Mouse (Mus musculus): Measurements from ENCODE around the gene Hk1.
A peak's percentile ranks its signal among the peaks of the same experiment; 100 is the strongest.

The Hk1 gene

DNA sequence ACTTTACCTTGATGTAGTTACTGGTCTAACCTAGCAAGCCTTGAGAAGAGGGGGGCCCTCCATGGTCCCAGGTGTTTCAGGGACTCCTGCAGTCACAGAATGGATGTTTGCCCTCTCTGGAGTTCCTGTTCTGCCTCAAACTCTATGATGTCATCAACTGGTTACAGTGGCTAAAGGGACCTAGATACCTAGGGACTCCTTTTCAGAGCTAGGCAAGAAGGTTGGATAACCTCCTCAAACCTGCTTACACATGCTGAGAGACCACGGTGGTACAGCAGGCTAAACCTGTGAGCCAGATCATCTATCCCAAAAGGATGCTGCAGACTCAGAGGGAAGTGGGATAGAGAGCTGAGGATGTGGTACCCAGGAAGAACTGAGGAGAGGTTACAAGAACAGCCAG, at the start of gene Hk1:
Gene Hk1 (minus strand): TSS at position 101 of the 400 bp plus-strand sequence.
- DNase-seq (ENCODE audit: low spot score in 2 of 2): no peak

DNA sequence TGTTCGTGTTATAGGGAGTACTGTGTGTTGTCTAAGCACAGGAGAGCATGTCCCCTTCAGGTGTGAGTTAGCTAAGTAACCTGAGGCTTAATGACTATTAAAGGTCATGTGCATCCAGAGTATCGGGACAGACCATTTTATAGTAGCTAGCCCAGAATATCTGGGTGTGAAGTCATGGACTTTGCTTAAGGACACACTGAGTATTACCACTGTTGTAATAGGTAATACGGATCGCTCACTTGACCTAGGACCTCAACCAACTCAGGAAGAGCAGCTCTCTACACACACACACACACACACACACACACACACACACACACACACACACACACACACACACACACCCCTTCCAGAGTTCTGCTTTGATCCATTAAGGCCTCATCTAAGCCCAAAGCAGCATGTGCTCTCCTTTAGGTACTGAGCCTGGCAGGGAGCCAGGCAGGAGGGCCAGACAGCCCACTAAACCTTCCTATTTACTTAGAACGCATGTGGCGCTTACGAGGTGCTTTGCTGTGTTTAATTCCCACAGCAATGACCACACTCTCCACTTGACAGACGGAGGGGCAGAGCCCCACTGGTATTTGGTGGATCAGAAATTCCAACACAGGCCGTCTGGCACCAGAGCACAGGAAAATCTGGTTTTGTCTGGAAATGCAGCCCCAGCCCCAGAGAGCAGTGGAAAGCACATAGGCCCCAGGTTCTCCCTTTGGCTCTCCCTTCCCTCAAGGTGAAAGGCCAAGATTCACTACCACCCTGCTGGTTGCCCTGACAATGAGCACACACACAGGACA, 45.6 kb upstream of the Hk1 start:
- no peak for DNase-seq (ENCODE audit: low spot score in 2 of 2)

DNA sequence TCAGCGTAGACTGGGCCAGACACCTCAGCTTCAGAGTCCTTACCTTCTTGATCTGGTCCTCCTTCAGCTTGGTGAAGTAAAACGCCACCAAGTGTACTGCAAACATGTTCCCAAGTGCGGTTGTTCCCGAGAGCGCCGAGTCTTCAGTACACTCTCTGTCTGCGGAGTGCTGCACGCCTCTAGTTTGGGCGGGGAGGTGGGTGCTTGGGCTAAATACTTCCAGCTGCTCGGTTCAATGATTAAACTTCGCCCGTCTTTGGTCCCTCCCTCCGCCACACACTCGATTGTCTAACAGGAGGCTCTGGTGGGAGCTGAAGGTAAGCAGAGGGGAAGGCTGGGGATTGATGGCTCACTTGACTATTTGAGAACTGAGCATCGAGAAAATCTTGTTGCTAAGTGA, 42.5 kb upstream of the Hk1 start, which contains the start of gene Hkdc1:
Gene Hkdc1 (minus strand): TSS at position 237 of the 400 bp plus-strand sequence.
- DNase-seq (ENCODE audit: low spot score in 2 of 2): no peak

DNA sequence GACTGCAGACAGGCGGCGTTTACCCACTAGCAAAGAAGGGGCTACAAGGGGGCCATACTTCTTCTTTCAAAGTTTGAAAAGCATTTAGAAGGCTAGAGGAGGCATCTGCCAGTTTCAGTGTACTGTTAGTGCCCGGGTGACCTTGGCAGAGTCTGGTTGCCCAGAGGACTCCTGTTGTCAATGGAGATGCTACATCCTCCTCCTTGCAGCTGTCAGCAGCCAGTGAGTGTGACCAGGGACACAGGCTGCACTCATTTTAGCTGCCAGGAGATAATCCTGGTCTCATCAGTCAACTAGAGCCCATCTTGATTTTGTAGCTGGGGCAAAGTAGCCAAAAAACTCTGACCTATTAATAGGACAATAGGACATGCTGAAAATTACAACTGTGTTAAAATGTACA, 41.4 kb upstream of the Hk1 start:
- no peak for DNase-seq (ENCODE audit: low spot score in 2 of 2)

DNA sequence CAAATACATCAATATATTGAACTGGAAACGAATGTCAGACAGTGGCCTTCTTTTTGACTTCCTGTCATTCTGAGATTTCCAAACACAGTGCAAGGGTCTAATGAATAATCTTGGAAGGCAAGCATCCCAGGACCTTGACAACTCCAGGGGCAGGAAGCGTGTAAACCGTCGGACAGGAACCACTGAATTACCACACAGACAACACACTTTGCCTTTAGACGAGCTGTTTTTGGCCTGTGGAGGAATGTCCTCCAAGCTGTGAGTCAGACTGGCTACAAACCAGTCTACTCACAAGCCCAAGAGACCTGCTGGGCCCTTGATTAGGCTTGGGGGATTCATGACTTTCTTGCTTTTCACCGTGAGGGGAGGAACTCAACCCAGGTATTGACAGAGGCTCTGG, 40.7 kb upstream of the Hk1 start:
- DNase-seq (ENCODE audit: low spot score in 2 of 2): no peak

DNA sequence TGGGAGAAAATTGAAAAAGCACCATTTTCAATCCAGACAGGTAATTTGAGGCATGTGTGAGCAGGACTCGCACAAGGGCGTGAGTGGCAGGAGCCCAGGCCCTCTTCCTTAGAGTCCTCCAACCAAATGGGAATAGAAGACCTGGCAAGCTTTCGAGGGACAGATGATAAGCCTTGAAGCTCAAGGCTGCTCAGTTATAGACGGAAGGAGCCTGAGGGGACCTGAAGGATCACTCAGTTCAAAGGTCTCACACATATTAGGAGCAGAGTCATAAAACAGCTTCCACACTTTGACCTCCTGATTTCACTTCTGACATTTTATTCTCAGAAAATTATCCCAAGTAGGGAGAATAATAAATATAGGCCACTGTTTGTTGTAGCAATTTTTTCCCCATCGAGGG, 39.7 kb upstream of the Hk1 start:
- no peak for DNase-seq (ENCODE audit: low spot score in 2 of 2)

DNA sequence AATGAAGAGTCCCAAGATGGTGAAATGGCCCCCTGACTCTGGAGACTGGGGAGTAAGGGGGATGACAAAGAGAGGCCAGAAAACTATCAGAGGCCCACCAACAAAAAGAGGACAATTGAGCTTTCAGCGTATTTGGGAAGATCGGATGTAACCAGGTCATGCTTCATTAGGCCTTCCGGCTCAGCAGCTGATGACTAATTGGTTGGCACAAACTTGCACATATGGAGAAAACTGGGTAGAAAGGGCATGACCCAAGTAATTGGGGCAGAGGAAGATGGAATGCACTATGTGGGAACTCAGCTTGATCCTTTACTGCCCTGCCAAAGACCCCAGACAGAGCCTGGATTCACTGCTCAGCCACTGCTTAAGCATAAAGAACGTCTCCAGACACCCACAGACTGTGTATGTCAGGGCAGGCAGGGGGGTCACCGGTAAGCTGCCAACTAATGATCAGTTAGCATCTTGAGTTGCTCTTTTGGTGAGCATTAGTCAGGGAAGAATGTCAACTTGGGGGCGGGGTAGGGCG, 39.2 kb upstream of the Hk1 start:
- DNase-seq (ENCODE audit: low spot score in 2 of 2): no peak

DNA sequence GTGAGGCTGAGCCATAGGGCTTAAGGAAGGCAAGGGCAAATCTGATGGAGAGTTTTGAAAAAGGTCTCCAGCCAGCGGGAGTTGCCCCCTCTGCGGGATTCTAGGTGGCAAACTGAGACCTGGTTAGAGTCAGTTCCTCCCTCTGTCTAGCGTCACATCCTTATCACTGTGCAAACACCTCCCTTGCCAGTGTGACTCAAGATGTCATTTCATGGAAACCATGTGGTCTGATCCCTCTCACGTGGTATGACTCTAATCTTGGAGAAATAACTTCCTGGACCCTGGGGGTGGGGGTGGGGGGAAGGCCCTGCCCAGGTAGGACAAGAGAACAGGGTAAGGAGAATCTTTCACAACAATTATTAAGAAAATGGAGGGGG, 33.9 kb upstream of the Hk1 start:
- no peak for DNase-seq (ENCODE audit: low spot score in 2 of 2)

DNA sequence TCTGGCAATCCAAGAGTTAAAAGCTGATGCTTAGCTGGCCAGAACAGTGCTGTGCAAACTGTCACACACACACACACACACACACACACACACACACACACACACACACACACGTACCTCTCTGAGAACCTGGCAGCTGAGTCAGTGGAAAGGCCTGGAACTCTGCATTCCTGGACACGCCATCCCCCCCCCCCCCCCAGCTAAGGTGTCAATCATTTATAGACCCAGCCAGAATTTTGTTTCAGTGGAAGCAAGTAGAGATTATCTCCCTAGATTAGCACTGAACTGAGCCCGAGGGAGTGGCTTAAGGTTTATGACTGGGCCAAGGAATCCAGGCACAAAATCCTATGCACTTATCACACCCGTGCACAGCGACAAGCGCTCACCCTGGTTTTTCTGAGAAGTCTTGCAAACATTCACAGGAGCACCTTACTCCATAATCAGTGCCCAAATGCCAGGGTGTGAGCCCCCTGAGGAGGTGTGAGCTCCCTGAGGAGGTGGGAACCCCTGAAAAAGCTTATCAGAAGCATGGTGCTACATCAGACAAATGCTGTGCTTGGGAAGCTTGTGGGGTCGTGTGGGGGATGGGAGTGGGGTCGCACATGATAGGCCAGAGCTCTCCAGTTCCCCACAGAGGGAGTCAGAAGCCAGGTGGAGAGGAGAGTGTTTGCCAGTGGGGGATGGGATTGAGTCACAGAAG, 33.3 kb upstream of the Hk1 start:
- DNase-seq (ENCODE audit: low spot score in 2 of 2): no peak

DNA sequence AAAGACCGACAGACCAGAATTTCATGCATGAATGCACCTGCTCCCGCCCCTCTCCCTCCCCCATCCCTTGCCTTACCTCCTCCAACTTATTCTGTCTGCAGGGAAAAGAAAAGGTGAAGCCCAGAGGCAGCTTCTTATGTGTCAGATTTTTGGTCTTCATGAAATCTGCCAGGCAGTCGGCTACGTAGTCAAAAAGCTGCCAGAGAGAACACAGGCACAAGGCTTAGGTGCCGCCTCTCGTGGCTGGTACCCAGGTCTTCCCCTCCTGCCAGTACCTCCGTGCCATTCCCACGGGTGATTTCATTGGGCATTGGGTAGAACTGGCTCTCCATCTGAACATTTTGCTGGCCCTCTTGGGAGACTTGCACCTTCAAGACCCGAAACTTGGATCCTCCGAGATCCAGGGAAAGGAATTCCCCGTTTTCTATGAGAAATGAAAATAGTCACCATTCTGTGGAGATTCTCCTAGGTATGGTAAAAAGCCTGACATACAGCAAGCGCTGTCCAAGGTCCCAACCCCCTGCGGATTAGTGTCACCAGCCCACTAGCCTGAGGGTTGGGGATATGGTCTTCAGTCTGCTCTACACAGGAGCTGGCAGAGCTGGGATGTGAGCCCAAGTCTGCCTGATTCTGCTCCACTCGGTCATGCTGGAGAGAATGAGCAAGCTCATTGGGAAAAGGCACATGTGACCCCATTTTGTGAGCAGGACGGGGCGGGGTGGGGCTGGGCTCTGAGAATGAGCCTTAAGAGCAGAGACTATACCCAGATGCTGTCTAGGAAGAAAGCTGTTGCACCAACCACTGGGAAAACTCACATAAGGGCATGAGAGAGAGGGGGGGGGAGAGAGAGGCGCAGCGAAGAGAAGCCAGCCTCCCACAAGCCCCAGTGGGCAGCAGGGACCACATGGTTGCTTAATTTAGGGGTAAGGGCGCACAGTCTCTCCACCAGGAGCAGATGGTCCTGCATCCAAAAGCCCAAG, 32.0 kb upstream of the Hk1 start:
- no peak for DNase-seq (ENCODE audit: low spot score in 2 of 2)

DNA sequence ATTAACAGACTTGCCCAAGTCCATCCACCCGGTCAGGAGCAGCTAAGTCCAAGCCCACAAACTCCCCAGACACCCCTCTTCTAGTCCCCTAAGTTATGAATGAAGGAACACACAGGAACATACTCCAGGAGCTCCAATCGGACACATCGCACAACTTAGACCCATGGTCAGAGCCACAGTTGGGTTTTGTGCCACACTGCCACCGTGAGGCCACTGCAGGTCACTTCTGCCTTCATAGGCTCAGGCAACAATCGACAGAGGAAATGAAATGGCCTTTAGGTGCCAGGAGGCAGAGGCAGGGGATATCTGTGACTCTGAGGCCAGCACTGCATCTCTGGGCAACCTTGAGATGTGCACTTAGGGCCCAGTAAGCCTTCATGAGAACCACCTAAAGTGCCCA, 31.2 kb upstream of the Hk1 start:
- peak; percentile 48 to 61 for DNase-seq (ENCODE audit: low spot score in 2 of 2)

DNA sequence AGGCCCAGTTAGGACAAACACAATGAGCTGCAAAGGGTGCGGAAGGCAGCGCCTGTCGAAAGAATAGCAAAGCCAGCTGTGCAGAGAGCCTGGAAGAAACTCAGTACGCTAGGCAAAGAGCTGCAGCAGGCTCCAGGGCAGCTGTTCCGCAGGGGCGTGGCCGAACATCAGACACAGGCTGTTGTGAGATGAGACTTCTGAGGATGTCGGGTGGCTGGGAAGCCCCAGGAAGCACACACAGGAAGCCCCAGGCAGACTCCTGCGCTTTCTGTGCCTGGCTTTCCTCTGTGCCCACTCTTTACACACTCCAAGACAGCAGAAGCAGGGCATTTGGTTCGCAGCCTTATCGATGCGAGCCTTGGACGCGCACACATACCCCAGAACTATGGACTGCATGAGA, 25.2 kb upstream of the Hk1 start:
- DNase-seq (ENCODE audit: low spot score in 2 of 2): no peak

DNA sequence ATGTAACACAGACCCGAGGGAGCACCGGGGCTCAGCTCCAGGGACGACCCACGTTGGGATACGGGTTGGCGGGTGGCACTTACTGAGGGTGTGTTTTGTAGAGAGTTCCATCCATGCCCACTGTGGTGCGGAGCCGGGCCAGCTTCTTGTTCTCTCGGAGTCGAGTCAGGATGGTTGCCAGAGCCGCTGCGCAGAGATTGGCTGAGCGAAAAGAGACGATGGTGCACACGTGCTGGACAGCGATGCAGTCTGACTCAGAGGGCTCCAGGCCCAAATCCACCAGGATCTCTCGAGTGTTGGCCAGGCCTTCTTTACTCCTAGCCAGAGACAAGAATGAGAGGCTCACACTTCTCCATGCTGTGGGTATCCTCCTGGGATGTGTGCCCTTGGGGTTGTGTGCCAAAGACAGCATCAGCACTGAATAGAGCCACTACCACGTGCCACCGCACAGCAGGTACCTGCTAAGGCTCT, 22.0 kb upstream of the Hk1 start:
- DNase-seq (ENCODE audit: low spot score in 2 of 2): no peak

DNA sequence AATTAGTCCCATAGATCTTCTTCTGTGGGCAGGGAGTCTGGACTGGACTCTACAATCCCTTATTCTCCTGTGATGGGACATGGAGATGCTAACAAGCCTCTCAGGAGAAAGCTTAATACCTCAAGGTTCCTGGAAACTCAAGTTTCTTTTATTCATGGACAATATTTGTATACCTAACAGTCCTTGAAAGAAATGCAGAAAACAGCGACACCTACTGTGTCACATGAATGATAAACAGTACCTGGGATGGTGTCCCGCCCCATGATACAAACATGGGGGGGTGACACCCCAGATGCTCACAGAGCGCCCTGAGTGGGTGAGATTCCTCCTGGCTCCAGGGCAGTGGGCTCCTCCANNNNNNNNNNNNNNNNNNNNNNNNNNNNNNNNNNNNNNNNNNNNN, 3.3 kb upstream of the Hk1 start:
- no peak for DNase-seq (ENCODE audit: low spot score in 2 of 2)

DNA sequence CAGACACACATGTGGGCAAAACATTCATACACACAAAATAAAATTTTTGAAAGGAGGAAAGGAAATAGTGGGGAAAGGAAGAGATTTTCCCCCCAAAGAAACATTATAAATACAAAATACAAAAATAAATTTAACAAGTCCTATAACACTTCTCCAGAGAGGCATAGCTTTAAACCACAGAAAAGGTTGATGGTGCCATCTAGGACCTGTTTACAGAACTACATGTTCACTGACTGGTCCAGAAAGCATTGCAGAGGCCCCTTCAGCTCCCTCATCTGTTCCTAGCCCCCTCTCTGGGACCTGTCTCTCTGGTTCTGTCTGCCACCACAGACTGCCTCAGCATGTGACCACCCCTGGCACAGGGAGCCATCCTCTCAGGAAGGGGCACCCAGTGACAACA, 1.2 kb upstream of the Hk1 start:
- DNase-seq (ENCODE audit: low spot score in 2 of 2): no peak

DNA sequence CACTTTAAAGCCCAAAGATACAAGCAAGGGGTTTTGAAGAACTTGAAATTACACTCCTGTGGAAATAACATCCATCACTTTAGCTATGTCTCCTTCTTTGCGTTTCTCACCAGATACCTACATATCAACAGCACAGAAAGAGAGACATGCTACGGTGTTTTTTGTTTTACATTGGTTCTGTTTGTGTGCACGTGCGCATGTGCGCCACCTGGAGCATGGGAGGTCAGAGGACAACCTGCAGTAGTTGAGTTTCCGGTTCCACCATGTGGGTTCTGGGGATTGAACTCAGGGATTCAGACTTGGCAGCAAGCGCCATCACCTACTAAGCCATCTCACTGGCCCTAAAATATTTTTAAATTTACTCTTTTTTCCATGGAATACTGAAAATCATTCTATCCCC, 20.9 kb downstream of the Hk1 start:
- no peak for DNase-seq (ENCODE audit: low spot score in 2 of 2)

DNA sequence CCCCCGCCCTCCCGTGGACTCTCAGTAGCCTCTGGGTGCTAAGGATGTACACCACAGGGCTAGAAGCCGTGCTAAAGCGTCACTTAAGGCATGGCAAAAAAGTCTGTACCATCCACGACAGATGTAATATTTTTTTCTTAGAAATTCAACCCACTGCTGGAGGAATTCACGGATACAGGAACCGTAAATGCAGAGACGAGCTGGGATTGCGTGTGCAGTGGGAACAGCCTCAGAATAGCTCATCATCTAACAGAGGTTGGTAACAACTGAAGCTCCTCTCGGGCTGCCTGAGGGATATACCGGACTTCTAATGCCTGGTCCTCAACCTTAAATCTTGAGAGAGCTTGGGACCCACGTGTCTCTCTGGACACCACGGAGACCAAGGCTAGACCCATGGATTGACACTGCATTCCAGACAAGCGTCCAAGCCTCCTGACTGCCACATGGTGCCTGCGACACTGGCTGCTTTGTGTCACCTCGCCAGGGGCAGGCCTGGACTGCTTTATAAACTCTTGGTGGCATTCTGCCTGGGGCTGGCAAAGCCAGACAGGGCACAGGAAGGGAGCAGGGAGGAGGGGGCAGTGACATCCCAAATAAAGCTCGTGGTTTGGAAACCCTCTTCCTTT, 23.5 kb downstream of the Hk1 start:
- DNase-seq (ENCODE audit: low spot score in 2 of 2): peak; percentile 46 to 60

DNA sequence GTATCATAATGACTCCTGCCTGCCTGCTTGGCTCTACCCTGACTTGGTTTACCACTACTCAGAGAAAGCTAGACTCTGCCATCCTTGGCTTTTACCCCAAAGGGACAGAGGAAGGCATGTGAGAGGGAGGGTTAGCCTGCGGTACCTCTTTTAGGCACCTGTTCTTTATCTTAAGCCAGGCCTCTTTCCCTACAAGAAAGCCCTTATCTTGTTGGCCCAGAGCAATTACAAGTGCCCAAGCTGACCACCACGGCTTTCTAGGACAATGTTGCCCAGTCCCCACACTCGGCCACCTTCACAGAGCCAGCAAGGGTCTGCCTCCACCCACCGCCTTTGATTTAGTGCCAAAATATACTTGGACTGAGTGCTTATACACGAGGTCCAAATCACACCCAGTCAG, 34.6 kb downstream of the Hk1 start:
- no peak for DNase-seq (ENCODE audit: low spot score in 2 of 2)

DNA sequence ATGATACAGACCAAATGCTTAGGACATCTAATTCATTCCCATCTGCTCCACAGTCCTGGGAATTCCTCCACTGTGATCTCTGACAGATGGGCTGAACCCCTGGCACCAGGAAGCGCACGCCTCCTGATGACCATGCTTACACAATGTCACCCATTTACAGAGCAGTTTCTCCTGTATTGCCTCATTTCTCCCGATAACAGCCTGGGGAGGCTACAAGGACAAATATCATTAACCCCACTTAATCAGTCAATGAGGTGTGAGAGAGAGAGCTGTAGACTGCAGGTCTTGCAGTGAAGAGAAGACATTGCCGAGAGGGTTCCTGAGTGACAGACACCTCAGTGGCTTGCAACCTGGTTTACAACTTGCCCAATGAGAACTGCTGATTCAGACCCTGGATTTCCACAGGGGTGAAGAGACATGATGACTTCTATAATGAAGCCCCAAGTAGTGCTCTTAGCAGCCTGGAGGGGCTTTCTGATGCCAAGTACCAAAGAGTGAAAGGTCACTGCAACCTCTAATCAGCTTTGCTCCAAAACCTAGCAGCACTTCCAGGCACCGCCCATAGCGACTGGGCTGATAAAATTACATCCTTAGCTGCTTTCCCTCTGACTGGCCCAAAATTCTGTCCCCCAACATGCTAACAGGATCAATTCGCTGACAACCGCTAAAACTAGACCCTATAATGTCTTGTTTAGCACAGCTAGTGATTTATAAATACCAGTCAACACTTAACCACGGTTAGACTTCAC, 35.5 kb downstream of the Hk1 start:
- DNase-seq (ENCODE audit: low spot score in 2 of 2): no peak

DNA sequence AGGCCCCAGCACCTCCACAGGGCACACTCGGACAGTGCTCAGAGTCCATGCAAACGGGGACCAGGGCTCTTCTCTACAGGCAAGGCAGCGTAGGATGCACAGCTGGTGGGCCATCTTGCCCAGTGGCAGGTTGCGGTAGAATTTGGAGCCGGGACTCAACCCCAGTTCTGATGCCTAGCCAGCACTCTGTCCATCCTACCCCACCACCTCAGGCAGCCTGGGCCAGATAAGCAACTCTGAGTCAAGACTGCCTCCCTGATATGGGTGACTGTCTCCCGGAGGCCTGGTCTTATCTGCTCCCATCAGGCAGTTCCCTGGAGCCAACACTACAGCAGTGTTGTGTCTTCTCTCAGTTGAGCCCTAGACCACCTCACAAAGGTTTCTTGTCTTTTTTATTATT, 37.2 kb downstream of the Hk1 start:
- DNase-seq (ENCODE audit: low spot score in 2 of 2): no peak

DNA sequence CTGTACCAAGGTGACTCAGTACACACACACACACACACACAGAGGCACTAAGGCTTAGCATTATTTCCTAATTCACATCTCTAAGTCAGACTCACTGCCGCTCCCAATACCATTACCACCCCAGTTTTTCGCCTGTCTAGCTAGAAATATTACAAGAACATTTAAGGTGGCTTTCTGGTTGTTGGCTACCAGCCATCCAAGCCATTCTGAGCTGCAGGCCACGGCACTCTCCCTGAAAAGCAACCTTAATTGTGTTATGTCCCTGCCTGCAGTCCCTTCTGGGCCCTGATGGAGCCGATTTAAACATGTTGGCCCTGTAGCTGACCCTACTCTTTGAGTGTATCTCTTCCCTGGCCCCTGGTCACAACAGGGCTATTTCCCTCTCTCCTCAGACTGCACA, 37.8 kb downstream of the Hk1 start:
- no peak for DNase-seq (ENCODE audit: low spot score in 2 of 2)

All from frontal cortex, postnatal 10 days (tissue).